ENCODE assay signal across 8 mouse cellular contexts in the genomic region with DNA sequence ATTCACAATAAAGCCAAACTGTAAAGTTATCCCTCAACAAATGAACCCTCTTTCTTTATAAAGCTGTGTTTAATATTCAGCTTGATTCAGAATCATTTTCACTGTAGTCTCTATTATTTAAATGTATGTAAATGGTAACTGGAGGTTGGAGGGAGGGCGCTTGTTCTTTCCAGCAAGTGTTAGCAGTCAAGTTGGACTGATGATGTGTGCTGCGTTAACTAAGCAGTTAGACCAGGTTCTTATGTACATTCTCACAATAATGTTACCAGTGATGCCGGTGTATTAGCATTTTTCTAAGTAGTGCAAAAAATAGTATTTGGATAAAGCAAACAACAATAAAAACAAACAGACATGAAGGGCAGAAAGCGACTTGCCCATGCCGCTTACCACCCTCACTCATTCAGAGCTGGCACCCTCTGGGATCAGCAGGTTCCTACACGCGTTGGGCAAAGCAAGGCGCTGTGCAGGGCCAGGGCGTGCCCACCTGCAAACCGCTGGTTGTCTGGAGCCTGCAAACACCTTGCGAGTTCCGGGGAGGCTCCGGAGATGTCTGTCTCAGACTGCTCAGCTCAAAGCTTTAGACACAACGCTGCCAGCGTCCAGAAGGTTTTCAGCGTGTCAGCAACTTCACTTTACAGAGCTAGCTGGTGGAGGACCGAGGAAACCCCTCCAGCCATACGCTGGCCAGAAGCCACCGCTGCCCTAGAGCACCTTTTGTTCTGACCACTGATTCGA. TPM values are rescaled to one million over a fixed set of nuclear protein-coding genes. Genes with fewer than 3 reads are reported as not detected.
DNase-seq lines count a peak whose midpoint lies in the region; ATAC-seq and TF ChIP-seq lines count a peak whose summit lies in the region.

No protein-coding gene starts in this region.

- no peaks in the 10 kb centered on the region for H3K36me3 ChIP-seq in lung, embryonic 16.5 days (ENCODE audit: control insufficient read depth, insufficient read depth, low read length)
- H3K36me3 ChIP-seq in hindbrain, embryonic 12.5 days: no peaks in the 10 kb centered on the region
- peaks cover 53% of the 10 kb centered on the region for H3K36me3 ChIP-seq in megakaryocyte, embryonic 14.5 days (replicated peaks; ENCODE audit: low read length)

- H3K4me3 ChIP-seq in lung, embryonic 16.5 days (ENCODE audit: low read length): peak overlapping the region; percentile 59
- peak overlapping the region; percentile 60 for H3K4me3 ChIP-seq in cortical plate, adult 2 months (ENCODE audit: insufficient read depth, low read length)
- peak overlapping the region; percentile 69 for H3K4me3 ChIP-seq in hindbrain, embryonic 12.5 days
- H3K4me3 ChIP-seq in megakaryocyte, embryonic 14.5 days (replicated peaks): peak overlapping the region; percentile 100

- DNase-seq in lung, postnatal 36 days: no peak
- DNase-seq in layer of hippocampus, postnatal 10 days (ENCODE audit: low spot score in 2 of 2): no peak
- no peak for DNase-seq in layer of hippocampus, adult 9-10 months (ENCODE audit: low spot score)
- DNase-seq in spleen, postnatal 4 days (ENCODE audit: low spot score in 2 of 2): no peak

- H3K27ac ChIP-seq in lung, embryonic 16.5 days (ENCODE audit: low read length): no peak overlapping the region
- no peak overlapping the region for H3K27ac ChIP-seq in cortical plate, adult 2 months (ENCODE audit: insufficient read depth, low read length)
- H3K27ac ChIP-seq in hindbrain, embryonic 12.5 days: no peak overlapping the region

- no peaks in the 10 kb centered on the region for H3K27me3 ChIP-seq in lung, embryonic 16.5 days (ENCODE audit: control insufficient read depth, insufficient read depth, low read depth, low read length)
- H3K27me3 ChIP-seq in hindbrain, embryonic 12.5 days: peaks cover 24% of the 10 kb centered on the region
- no peaks in the 10 kb centered on the region for H3K27me3 ChIP-seq in megakaryocyte, embryonic 14.5 days (replicated peaks)

- no peak for TF ChIP-seq POLR2A in cortical plate, adult 2 months (IDR thresholded peaks at IDR 0.05; ENCODE audit: extremely low read depth, insufficient read depth, low read length)

- peaks cover 9% of the 10 kb centered on the region; the same call in 1 of the 2 replicates for H3K4me1 ChIP-seq in lung, embryonic 16.5 days (replicated peaks; ENCODE audit: control insufficient read depth, insufficient read depth, low read length)
- no peaks in the 10 kb centered on the region for H3K4me1 ChIP-seq in cortical plate, adult 2 months (ENCODE audit: control insufficient read depth, insufficient read depth, low read length)
- peaks cover 10% of the 10 kb centered on the region for H3K4me1 ChIP-seq in hindbrain, embryonic 12.5 days
- H3K4me1 ChIP-seq in megakaryocyte, embryonic 14.5 days: peaks cover 34% of the 10 kb centered on the region

- H3K9me3 ChIP-seq in lung, embryonic 16.5 days (ENCODE audit: control insufficient read depth, low read length): no peaks in the 10 kb centered on the region
- H3K9me3 ChIP-seq in hindbrain, embryonic 12.5 days (replicated peaks): no peaks in the 10 kb centered on the region
- no peaks in the 10 kb centered on the region for H3K9me3 ChIP-seq in megakaryocyte, embryonic 14.5 days

- TF ChIP-seq CTCF in cortical plate, adult 2 months (IDR thresholded peaks at IDR 0.05; ENCODE audit: extremely low read depth, insufficient read depth, low read length): no peak

- no peak; the same call in 1 of the 2 replicates for ATAC-seq in lung, embryonic 16.5 days (ENCODE audit: low read depth)
- peak; percentile 59 for ATAC-seq in hindbrain, embryonic 12.5 days (ENCODE audit: low FRiP score)

- peak overlapping the region; percentile 59 for H3K9ac ChIP-seq in lung, embryonic 16.5 days (ENCODE audit: low read length)
- peak overlapping the region; percentile 63 for H3K9ac ChIP-seq in hindbrain, embryonic 12.5 days

- 2% methylated on average over 20 of the region's 20 CpGs for WGBS in lung, embryonic 16.5 days
- WGBS in hindbrain, embryonic 12.5 days: 3% methylated on average over 20 of the region's 20 CpGs

- peak overlapping the region; percentile 82 for H3K4me2 ChIP-seq in lung, embryonic 16.5 days (ENCODE audit: low read depth, low read length)
- H3K4me2 ChIP-seq in hindbrain, embryonic 12.5 days (replicated peaks): peak overlapping the region; percentile 98

RNA-seq across cellular contexts. Expression of gene P2ry1, which starts 0.6 kb away (rescaled TPM):
- polyA plus RNA-seq in lung, embryonic 16.5 days (2015; fragmentation: Nextera tagmentation; extraction: Ambion mirVana): 5.7 TPM in 2 replicates
- 1.4 and 2.2 TPM in 2 replicates for polyA plus RNA-seq in cortical plate, adult 2 months (2012; rRNA removed)
- polyA plus RNA-seq in hindbrain, embryonic 12.5 days (2016; fragmentation: Nextera tagmentation; extraction: Ambion mirVana): 5.4 and 5.8 TPM in 2 replicates
- polyA plus RNA-seq in megakaryocyte, embryonic 14.5 days (2012; ENCODE audit: insufficient read depth, low replicate concordance): 72.0 and 87.8 TPM in 2 replicates
- 1 to 10 TPM; 4.3 to 5.3 TPM for total RNA-seq in layer of hippocampus, postnatal 10 days (2021)

Comparison
In these comparisons a context has a peak if more than half of its experiments do, and no peak if none do; other contexts are left out.
1. RNA of gene P2ry1, which starts 0.6 kb away (polyA plus RNA-seq): 72.0 to 87.8 TPM in megakaryocyte, embryonic 14.5 days; 5.4 to 5.8 TPM in hindbrain, embryonic 12.5 days, 5.7 TPM in lung, embryonic 16.5 days and 1.4 to 2.2 TPM in cortical plate, adult 2 months; every median in the first group is over 10 times any median in the second.
2. Peak in every context shown above with its lines, with median percentiles within 50 percentile points of each other: H3K4me3 ChIP-seq.